Mouse (Mus musculus): Measurements from ENCODE around the gene Plk5. TPM values are rescaled to one million over a fixed set of nuclear protein-coding genes. Genes with fewer than 3 reads are reported as not detected.

Plk5 gene
- total RNA-seq, 1 experiment = 6.0 TPM

GRCm38 (mm10) chr10:80387522-80387959 lies 31.3 kb downstream of the Plk5 start, which contains the start of gene Mex3d:
Mex3d (minus strand) TSS chr10:80387659.
- peaks cover 21% of the 10 kb centered on the region for H3K36me3 ChIP-seq (ENCODE audit: control insufficient read depth, insufficient read depth, low read length, poor library complexity, severe bottlenecking)
- no peaks in the 10 kb centered on the region for H3K9me3 ChIP-seq (ENCODE audit: control insufficient read depth, insufficient read depth, low read depth, low read length)
- H3K9ac ChIP-seq (ENCODE audit: insufficient read depth, low read depth, low read length, poor library complexity, severe bottlenecking) = peak within 1 kb of the TSS; percentile 89
- DNase-seq (ENCODE audit: low read depth, low spot score) = no peak
- in situ Hi-C loops (cut with MboI; ENCODE audit: low sequenced_read_pairs in 2 of 2, unreplicated experiment in 2 of 2) = no loop called here
- peak within 1 kb of the TSS; percentile 79 to 83 for H3K4me3 ChIP-seq (ENCODE audit: insufficient read depth in 1 of 2, low read depth in 1 of 2, low read length in 2 of 2, poor library complexity in 1 of 2, severe bottlenecking in 1 of 2)
- H3K4me1 ChIP-seq (ENCODE audit: control insufficient read depth in 2 of 2, insufficient read depth in 2 of 2, low read length in 2 of 2, poor library complexity in 1 of 2) = peaks cover 5 to 31% of the 10 kb centered on the region in 2 experiments; a peak in 2 of 4 replicates
- no peak for TF ChIP-seq ZC3H11A (IDR thresholded peaks at IDR 0.05; ENCODE audit: borderline replicate concordance, low read depth, low read length)
- TF ChIP-seq CHD2 (IDR thresholded peaks at IDR 0.05; ENCODE audit: low read depth, low read length) = no peak
- TF ChIP-seq HCFC1 (IDR thresholded peaks at IDR 0.05; ENCODE audit: borderline replicate concordance, insufficient read depth, low read length) = no peak
- TF ChIP-seq ZNF384 (IDR thresholded peaks at IDR 0.05; ENCODE audit: low read depth, low read length) = no peak
- TF ChIP-seq MAFK (IDR thresholded peaks at IDR 0.05; ENCODE audit: insufficient read depth, low read depth, low read length) = no peak
- H3K27ac ChIP-seq (ENCODE audit: insufficient read depth, low read depth, low read length, poor library complexity, severe bottlenecking) = peak within 1 kb of the TSS; percentile 58

GRCm38 (mm10) chr10:80388731-80389130 lies 32.5 kb downstream of the Plk5 start:
- H3K4me3 ChIP-seq (ENCODE audit: insufficient read depth in 1 of 2, low read depth in 1 of 2, low read length in 2 of 2, poor library complexity in 1 of 2, severe bottlenecking in 1 of 2) = no peak overlapping the region
- H3K36me3 ChIP-seq (ENCODE audit: control insufficient read depth, insufficient read depth, low read length, poor library complexity, severe bottlenecking) = peaks cover 33% of the 10 kb centered on the region
- H3K4me1 ChIP-seq (ENCODE audit: control insufficient read depth in 2 of 2, insufficient read depth in 2 of 2, low read length in 2 of 2, poor library complexity in 1 of 2) = peaks cover 5 to 29% of the 10 kb centered on the region in 2 experiments; a peak in 2 of 4 replicates
- TF ChIP-seq MAFK (IDR thresholded peaks at IDR 0.05; ENCODE audit: insufficient read depth, low read depth, low read length) (no peak), CHD2 (IDR thresholded peaks at IDR 0.05; ENCODE audit: low read depth, low read length) (no peak), HCFC1 (IDR thresholded peaks at IDR 0.05; ENCODE audit: borderline replicate concordance, insufficient read depth, low read length) (no peak), ZC3H11A (IDR thresholded peaks at IDR 0.05; ENCODE audit: borderline replicate concordance, low read depth, low read length) (no peak)
- no peak for DNase-seq (ENCODE audit: low read depth, low spot score)
- no peak overlapping the region for H3K27ac ChIP-seq (ENCODE audit: insufficient read depth, low read depth, low read length, poor library complexity, severe bottlenecking)
- H3K9ac ChIP-seq (ENCODE audit: insufficient read depth, low read depth, low read length, poor library complexity, severe bottlenecking) = peak overlapping the region; percentile 89; the same call in 1 of the 2 replicates
- H3K9me3 ChIP-seq (ENCODE audit: control insufficient read depth, insufficient read depth, low read depth, low read length) = no peaks in the 10 kb centered on the region
- in situ Hi-C loops (cut with MboI; ENCODE audit: low sequenced_read_pairs in 2 of 2, unreplicated experiment in 2 of 2) = no loop called here

GRCm38 (mm10) chr10:80389185-80389708 lies 33.0 kb downstream of the Plk5 start:
- TF ChIP-seq ZNF384 (IDR thresholded peaks at IDR 0.05; ENCODE audit: low read depth, low read length) = no peak
- TF ChIP-seq CHD2 (IDR thresholded peaks at IDR 0.05; ENCODE audit: low read depth, low read length) = no peak
- TF ChIP-seq MAFK (IDR thresholded peaks at IDR 0.05; ENCODE audit: insufficient read depth, low read depth, low read length) = no peak
- TF ChIP-seq HCFC1 (IDR thresholded peaks at IDR 0.05; ENCODE audit: borderline replicate concordance, insufficient read depth, low read length) = no peak
- TF ChIP-seq ZC3H11A (IDR thresholded peaks at IDR 0.05; ENCODE audit: borderline replicate concordance, low read depth, low read length) = no peak
- Histone ChIP-seq H3K9ac (ENCODE audit: insufficient read depth, low read depth, low read length, poor library complexity, severe bottlenecking) (no peak overlapping the region), H3K36me3 (ENCODE audit: control insufficient read depth, insufficient read depth, low read length, poor library complexity, severe bottlenecking) (peaks cover 38% of the 10 kb centered on the region), H3K4me3 (ENCODE audit: insufficient read depth in 1 of 2, low read depth in 1 of 2, low read length in 2 of 2, poor library complexity in 1 of 2, severe bottlenecking in 1 of 2) (no peak overlapping the region), H3K4me1 (ENCODE audit: control insufficient read depth in 2 of 2, insufficient read depth in 2 of 2, low read length in 2 of 2, poor library complexity in 1 of 2) (peaks cover 5 to 29% of the 10 kb centered on the region in 2 experiments; a peak in 2 of 4 replicates), H3K27ac (ENCODE audit: insufficient read depth, low read depth, low read length, poor library complexity, severe bottlenecking) (no peak overlapping the region), H3K9me3 (ENCODE audit: control insufficient read depth, insufficient read depth, low read depth, low read length) (no peaks in the 10 kb centered on the region)
- no peak for DNase-seq (ENCODE audit: low read depth, low spot score)
- in situ Hi-C loops (cut with MboI; ENCODE audit: low sequenced_read_pairs in 2 of 2, unreplicated experiment in 2 of 2) = no loop called here

GRCm38 (mm10) chr10:80390697-80391096 lies 34.4 kb downstream of the Plk5 start:
- no peak overlapping the region for H3K4me3 ChIP-seq (ENCODE audit: insufficient read depth in 1 of 2, low read depth in 1 of 2, low read length in 2 of 2, poor library complexity in 1 of 2, severe bottlenecking in 1 of 2)
- H3K9me3 ChIP-seq (ENCODE audit: control insufficient read depth, insufficient read depth, low read depth, low read length) = no peaks in the 10 kb centered on the region
- peaks cover 41% of the 10 kb centered on the region for H3K36me3 ChIP-seq (ENCODE audit: control insufficient read depth, insufficient read depth, low read length, poor library complexity, severe bottlenecking)
- H3K27ac ChIP-seq (ENCODE audit: insufficient read depth, low read depth, low read length, poor library complexity, severe bottlenecking) = no peak overlapping the region
- TF ChIP-seq HCFC1 (IDR thresholded peaks at IDR 0.05; ENCODE audit: borderline replicate concordance, insufficient read depth, low read length) = no peak
- TF ChIP-seq ZC3H11A (IDR thresholded peaks at IDR 0.05; ENCODE audit: borderline replicate concordance, low read depth, low read length) = no peak
- no peak for TF ChIP-seq MAFK (IDR thresholded peaks at IDR 0.05; ENCODE audit: insufficient read depth, low read depth, low read length)
- TF ChIP-seq CHD2 (IDR thresholded peaks at IDR 0.05; ENCODE audit: low read depth, low read length) = no peak
- TF ChIP-seq ZNF384 (IDR thresholded peaks at IDR 0.05; ENCODE audit: low read depth, low read length) = no peak
- H3K4me1 ChIP-seq (ENCODE audit: control insufficient read depth in 2 of 2, insufficient read depth in 2 of 2, low read length in 2 of 2, poor library complexity in 1 of 2) = peaks cover 2 to 25% of the 10 kb centered on the region in 2 experiments; a peak in 2 of 4 replicates
- no peak overlapping the region for H3K9ac ChIP-seq (ENCODE audit: insufficient read depth, low read depth, low read length, poor library complexity, severe bottlenecking)
- in situ Hi-C loops (cut with MboI; ENCODE audit: low sequenced_read_pairs in 2 of 2, unreplicated experiment in 2 of 2) = no loop called here
- no peak for DNase-seq (ENCODE audit: low read depth, low spot score)
